Mouse (Mus musculus) thymus, adult 2 months (tissue): ENCODE measurements around the gene Nanos2.

Experiments
- CTCF ChIP-seq: fragments of 200-500 bp; IDR thresholded peaks from 2 replicates; pipeline ENCODE4 v1.5.1; 2012; ENCODE audit warnings: mild to moderate bottlenecking, control low read depth, low read length, moderate library complexity, borderline replicate concordance; ENCODE audit not compliant: control insufficient read depth, poor library complexity, insufficient read depth; ENCODE audit errors: extremely low read depth
- POLR2A ChIP-seq: fragments of 200-500 bp; IDR thresholded peaks from 2 replicates; pipeline ENCODE4 v1.6.1; 2012; ENCODE audit warnings: mild to moderate bottlenecking, low read length, control low read depth, moderate library complexity; ENCODE audit not compliant: control insufficient read depth, poor library complexity, insufficient read depth; ENCODE audit errors: extremely low read depth

DNA sequence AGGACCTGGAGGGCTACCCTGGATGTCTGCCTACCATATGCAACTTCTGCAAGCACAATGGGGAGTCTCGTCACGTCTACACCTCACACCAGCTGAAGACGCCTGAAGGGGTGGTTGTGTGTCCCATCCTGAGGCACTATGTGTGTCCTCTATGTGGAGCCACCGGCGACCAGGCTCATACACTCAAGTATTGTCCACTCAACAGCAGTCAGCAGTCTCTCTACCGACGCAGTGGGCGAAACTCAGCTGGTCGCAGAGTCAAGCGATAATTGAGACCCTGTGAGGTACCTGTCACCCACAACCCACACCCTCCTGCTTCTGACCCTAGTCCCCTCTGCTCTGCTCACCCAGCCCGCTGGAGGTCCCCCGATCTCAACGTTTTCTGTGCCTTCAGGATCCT lies 547 bp downstream of the Nanos2 start:
- TF ChIP-seq CTCF (no peak), POLR2A (no peak)
